Mouse (Mus musculus) activated CD4-positive, CD25-positive, alpha-beta regulatory T cell (primary cell): ENCODE data around the gene Duxbl3. TPM values are rescaled to one million over a fixed set of nuclear protein-coding genes. Genes with fewer than 3 reads are reported as not detected.

Experiments
- polyA plus RNA-seq, 2 experiments: library from polyadenylated mRNA; unstranded; fragments of 100-300 nt; shearing (Covaris generic); gene quantifications; one replicate each; pipeline ENCODE4 v1.2.1; 2017

The Duxbl3 gene
- not detected for polyA plus RNA-seq

GRCm38 (mm10) chr14:26257756-26258617 is at the start of gene Duxbl3:
Gene Duxbl3 (plus strand): TSS chr14:26257962.

Other genes starting within 250 kb of the Duxbl3 start
- gene Gm9780, start 215.3 kb upstream of the Duxbl3 start, polyA plus RNA-seq, result not detected
- gene Tmem254c, start 190.6 kb upstream of the Duxbl3 start, polyA plus RNA-seq, result 100 to 1,000 TPM in 1 of 2 experiments, 10 to 100 TPM in 1; 75.8 to 118 TPM
- gene Cphx2, start 176.4 kb upstream of the Duxbl3 start, polyA plus RNA-seq, result not detected
- not detected for gene Cphx3, start 175.7 kb upstream of the Duxbl3 start, polyA plus RNA-seq
- not detected for gene Duxbl2, start 139.6 kb upstream of the Duxbl3 start, polyA plus RNA-seq
- not detected for gene Plac9b, start 75.5 kb upstream of the Duxbl3 start, polyA plus RNA-seq
- gene Tmem254b, start 50.9 kb upstream of the Duxbl3 start, polyA plus RNA-seq, result 10 to 100 TPM; 15.6 to 43.7 TPM